Mouse (Mus musculus): ENCODE results near the gene Chst5. TPM values are rescaled to one million over a fixed set of nuclear protein-coding genes. Genes with fewer than 3 reads are reported as not detected.

The Chst5 gene
- polyA plus RNA-seq, 1 experiment from 2014 or later = 4.3 TPM

GRCm38 (mm10) chr8:111871278-111871677 lies 39.0 kb downstream of the Chst5 start:
- Histone ChIP-seq H3K9ac (ENCODE audit: low read length) (no peak overlapping the region), H3K36me3 (ENCODE audit: control insufficient read depth, insufficient read depth, low read length) (no peaks in the 10 kb centered on the region), H3K27me3 (ENCODE audit: control insufficient read depth, insufficient read depth, low read length) (no peaks in the 10 kb centered on the region), H3K4me1 (ENCODE audit: control insufficient read depth, insufficient read depth, low read length) (no peaks in the 10 kb centered on the region), H3K9me3 (ENCODE audit: control insufficient read depth, low read length) (no peaks in the 10 kb centered on the region), H3K4me3 (ENCODE audit: low read depth, low read length) (no peak overlapping the region), H3K27ac (ENCODE audit: low read depth, low read length) (no peak overlapping the region), H3K4me2 (ENCODE audit: low read depth) (no peak overlapping the region)
- ATAC-seq (ENCODE audit: insufficient read depth, low FRiP score, low TSS enrichment) = no peak
- WGBS = 91% methylated on average over 3 of the region's 3 CpGs
- no peak for DNase-seq (ENCODE audit: low spot score)

DNA sequence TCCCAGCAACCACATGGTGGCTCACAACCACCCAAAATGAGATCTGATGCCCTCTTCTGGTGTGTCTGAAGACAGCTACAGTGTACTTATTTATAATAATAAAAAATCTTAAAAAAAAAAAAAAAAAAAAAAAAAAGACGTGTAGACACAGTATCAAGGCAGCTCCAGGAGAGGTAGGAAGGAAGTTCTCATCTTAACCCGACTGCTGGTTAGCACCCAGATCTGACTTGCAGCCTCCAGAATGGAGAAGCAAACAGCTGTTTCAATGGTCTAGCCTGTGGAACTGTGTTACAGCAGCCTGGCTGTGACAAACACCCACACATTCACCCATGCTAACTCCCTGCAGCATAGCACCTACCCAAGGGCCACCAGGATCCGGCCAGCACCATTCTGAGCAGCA lies 39.9 kb downstream of the Chst5 start:
- H3K27ac ChIP-seq (ENCODE audit: low read depth, low read length) = no peak overlapping the region
- no peaks in the 10 kb centered on the region for H3K9me3 ChIP-seq (ENCODE audit: control insufficient read depth, low read length)
- no peak overlapping the region for H3K4me3 ChIP-seq (ENCODE audit: low read depth, low read length)
- no peak overlapping the region for H3K9ac ChIP-seq (ENCODE audit: low read length)
- 95% methylated on average over 3 of the region's 3 CpGs for WGBS
- no peaks in the 10 kb centered on the region for H3K4me1 ChIP-seq (ENCODE audit: control insufficient read depth, insufficient read depth, low read length)
- ATAC-seq (ENCODE audit: insufficient read depth, low FRiP score, low TSS enrichment) (no peak), DNase-seq (ENCODE audit: low spot score) (no peak)
- H3K4me2 ChIP-seq (ENCODE audit: low read depth) = no peak overlapping the region
- H3K36me3 ChIP-seq (ENCODE audit: control insufficient read depth, insufficient read depth, low read length) = no peaks in the 10 kb centered on the region
- H3K27me3 ChIP-seq (ENCODE audit: control insufficient read depth, insufficient read depth, low read length) = no peaks in the 10 kb centered on the region

GRCm38 (mm10) chr8:111868664-111869063 lies 41.6 kb downstream of the Chst5 start:
- no peaks in the 10 kb centered on the region for H3K27me3 ChIP-seq (ENCODE audit: control insufficient read depth, insufficient read depth, low read length)
- no peaks in the 10 kb centered on the region for H3K4me1 ChIP-seq (ENCODE audit: control insufficient read depth, insufficient read depth, low read length)
- H3K9ac ChIP-seq (ENCODE audit: low read length) = no peak overlapping the region
- DNase-seq (ENCODE audit: low spot score) (no peak), ATAC-seq (ENCODE audit: insufficient read depth, low FRiP score, low TSS enrichment) (no peak)
- no peak overlapping the region for H3K4me2 ChIP-seq (ENCODE audit: low read depth)
- WGBS = 41% methylated on average over 2 of the region's 2 CpGs
- no peak overlapping the region for H3K27ac ChIP-seq (ENCODE audit: low read depth, low read length)
- H3K4me3 ChIP-seq (ENCODE audit: low read depth, low read length) = no peak overlapping the region
- no peaks in the 10 kb centered on the region for H3K36me3 ChIP-seq (ENCODE audit: control insufficient read depth, insufficient read depth, low read length)
- H3K9me3 ChIP-seq (ENCODE audit: control insufficient read depth, low read length) = no peaks in the 10 kb centered on the region

DNA sequence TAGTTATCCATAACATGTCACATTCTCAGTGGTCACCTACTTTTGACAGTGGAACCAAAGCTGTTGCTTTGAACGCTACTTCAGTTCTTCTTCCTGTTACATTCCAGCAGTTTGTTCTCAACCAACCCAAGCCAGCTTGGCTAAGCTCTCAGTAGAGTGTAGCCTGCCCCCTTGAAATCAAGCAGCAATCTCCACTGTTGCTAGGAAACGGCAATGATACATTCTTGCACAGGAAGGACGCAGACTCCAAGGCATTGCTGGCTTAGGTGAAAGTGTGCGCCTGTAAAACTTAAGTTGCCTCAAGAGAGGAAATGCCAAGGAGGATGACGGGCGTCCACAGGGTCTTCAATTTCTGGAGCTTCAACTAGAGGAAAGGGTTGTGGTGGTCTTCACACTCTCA lies 44.4 kb downstream of the Chst5 start:
- Histone ChIP-seq H3K9ac (ENCODE audit: low read length) (no peak overlapping the region), H3K4me2 (ENCODE audit: low read depth) (no peak overlapping the region), H3K9me3 (ENCODE audit: control insufficient read depth, low read length) (no peaks in the 10 kb centered on the region), H3K27me3 (ENCODE audit: control insufficient read depth, insufficient read depth, low read length) (no peaks in the 10 kb centered on the region), H3K27ac (ENCODE audit: low read depth, low read length) (no peak overlapping the region), H3K4me1 (ENCODE audit: control insufficient read depth, insufficient read depth, low read length) (no peaks in the 10 kb centered on the region), H3K36me3 (ENCODE audit: control insufficient read depth, insufficient read depth, low read length) (no peaks in the 10 kb centered on the region), H3K4me3 (ENCODE audit: low read depth, low read length) (no peak overlapping the region)
- DNase-seq (ENCODE audit: low spot score) (no peak), ATAC-seq (ENCODE audit: insufficient read depth, low FRiP score, low TSS enrichment) (no peak)
- WGBS = 87% methylated on average over 6 of the region's 6 CpGs

- H3K27me3 ChIP-seq (ENCODE audit: control insufficient read depth, insufficient read depth, low read length) = no peaks in the 10 kb centered on the region
- 96% methylated on average over 8 of the region's 8 CpGs for WGBS
- H3K4me2 ChIP-seq (ENCODE audit: low read depth) = no peak overlapping the region
- no peak for ATAC-seq (ENCODE audit: insufficient read depth, low FRiP score, low TSS enrichment)
- no peak overlapping the region for H3K4me3 ChIP-seq (ENCODE audit: low read depth, low read length)
- H3K27ac ChIP-seq (ENCODE audit: low read depth, low read length) = no peak overlapping the region
- H3K9ac ChIP-seq (ENCODE audit: low read length) = no peak overlapping the region
- DNase-seq (ENCODE audit: low spot score) = no peak
- no peaks in the 10 kb centered on the region for H3K9me3 ChIP-seq (ENCODE audit: control insufficient read depth, low read length)
- no peaks in the 10 kb centered on the region for H3K4me1 ChIP-seq (ENCODE audit: control insufficient read depth, insufficient read depth, low read length)
- H3K36me3 ChIP-seq (ENCODE audit: control insufficient read depth, insufficient read depth, low read length) = no peaks in the 10 kb centered on the region
These were observed 45.0 kb downstream of the Chst5 start for GRCm38 (mm10) chr8:111865130-111865852.

- no peak overlapping the region for H3K9ac ChIP-seq (ENCODE audit: low read length)
- H3K27ac ChIP-seq (ENCODE audit: low read depth, low read length) = no peak overlapping the region
- H3K36me3 ChIP-seq (ENCODE audit: control insufficient read depth, insufficient read depth, low read length) = no peaks in the 10 kb centered on the region
- H3K9me3 ChIP-seq (ENCODE audit: control insufficient read depth, low read length) = no peaks in the 10 kb centered on the region
- H3K27me3 ChIP-seq (ENCODE audit: control insufficient read depth, insufficient read depth, low read length) = no peaks in the 10 kb centered on the region
- no peak overlapping the region for H3K4me2 ChIP-seq (ENCODE audit: low read depth)
- WGBS = 95% methylated on average over 8 of the region's 8 CpGs
- DNase-seq (ENCODE audit: low spot score) (no peak), ATAC-seq (ENCODE audit: insufficient read depth, low FRiP score, low TSS enrichment) (no peak)
- no peak overlapping the region for H3K4me3 ChIP-seq (ENCODE audit: low read depth, low read length)
- no peaks in the 10 kb centered on the region for H3K4me1 ChIP-seq (ENCODE audit: control insufficient read depth, insufficient read depth, low read length)
These were observed 45.6 kb downstream of the Chst5 start for GRCm38 (mm10) chr8:111864648-111865047.

- DNase-seq (ENCODE audit: low spot score) = no peak
- no peaks in the 10 kb centered on the region for H3K27me3 ChIP-seq (ENCODE audit: control insufficient read depth, insufficient read depth, low read length)
- H3K4me3 ChIP-seq (ENCODE audit: low read depth, low read length) = no peak overlapping the region
- no peak overlapping the region for H3K27ac ChIP-seq (ENCODE audit: low read depth, low read length)
- 83% methylated on average over 4 of the region's 4 CpGs for WGBS
- no peaks in the 10 kb centered on the region for H3K9me3 ChIP-seq (ENCODE audit: control insufficient read depth, low read length)
- H3K36me3 ChIP-seq (ENCODE audit: control insufficient read depth, insufficient read depth, low read length) = no peaks in the 10 kb centered on the region
- H3K9ac ChIP-seq (ENCODE audit: low read length) = no peak overlapping the region
- ATAC-seq (ENCODE audit: insufficient read depth, low FRiP score, low TSS enrichment) = no peak
- H3K4me2 ChIP-seq (ENCODE audit: low read depth) = no peak overlapping the region
- no peaks in the 10 kb centered on the region for H3K4me1 ChIP-seq (ENCODE audit: control insufficient read depth, insufficient read depth, low read length)
These were observed 47.0 kb downstream of the Chst5 start for GRCm38 (mm10) chr8:111863280-111863679.

DNA sequence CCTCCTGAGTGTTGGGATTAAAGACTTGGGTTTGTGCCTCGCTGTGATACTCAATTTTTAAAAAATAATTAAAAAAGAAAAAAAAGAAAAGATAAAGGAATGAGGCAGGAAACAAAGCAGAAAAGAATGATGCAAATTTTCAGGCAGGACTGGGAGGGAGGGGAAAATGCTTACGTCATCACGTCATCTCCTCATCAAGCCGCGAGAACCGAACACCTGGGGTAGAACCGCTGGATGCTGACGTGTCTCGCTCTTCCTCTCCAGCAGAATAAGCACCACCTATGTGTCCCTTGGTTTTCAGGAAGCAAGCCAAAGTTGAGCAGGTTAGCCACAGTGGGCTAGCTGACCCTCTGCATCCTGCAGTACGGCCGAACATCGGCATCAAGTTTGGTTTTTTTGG lies 54.3 kb downstream of the Chst5 start:
- ATAC-seq (ENCODE audit: insufficient read depth, low FRiP score, low TSS enrichment) = no peak
- 86% methylated on average over 12 of the region's 12 CpGs for WGBS
- Histone ChIP-seq H3K4me2 (ENCODE audit: low read depth) (no peak overlapping the region), H3K27me3 (ENCODE audit: control insufficient read depth, insufficient read depth, low read length) (no peaks in the 10 kb centered on the region), H3K4me3 (ENCODE audit: low read depth, low read length) (no peak overlapping the region), H3K9ac (ENCODE audit: low read length) (no peak overlapping the region), H3K27ac (ENCODE audit: low read depth, low read length) (no peak overlapping the region), H3K4me1 (ENCODE audit: control insufficient read depth, insufficient read depth, low read length) (no peaks in the 10 kb centered on the region), H3K36me3 (ENCODE audit: control insufficient read depth, insufficient read depth, low read length) (no peaks in the 10 kb centered on the region), H3K9me3 (ENCODE audit: control insufficient read depth, low read length) (no peaks in the 10 kb centered on the region)
- no peak for DNase-seq (ENCODE audit: low spot score)

GRCm38 (mm10) chr8:111853861-111854501 lies 56.3 kb downstream of the Chst5 start, which contains the start of gene Cfdp1:
Gene Cfdp1, minus strand, starts transcription at chr8:111854291.
- Histone ChIP-seq H3K27ac (ENCODE audit: low read depth, low read length) (no peak within 1 kb of the TSS), H3K27me3 (ENCODE audit: control insufficient read depth, insufficient read depth, low read length) (no peaks in the 10 kb centered on the region), H3K4me2 (ENCODE audit: low read depth) (peak within 1 kb of the TSS; percentile 89), H3K9ac (ENCODE audit: low read length) (peak within 1 kb of the TSS; percentile 73), H3K9me3 (ENCODE audit: control insufficient read depth, low read length) (no peaks in the 10 kb centered on the region), H3K4me3 (ENCODE audit: low read depth, low read length) (peak within 1 kb of the TSS; percentile 95), H3K4me1 (ENCODE audit: control insufficient read depth, insufficient read depth, low read length) (no peaks in the 10 kb centered on the region), H3K36me3 (ENCODE audit: control insufficient read depth, insufficient read depth, low read length) (no peaks in the 10 kb centered on the region)
- peak; percentile 94 for DNase-seq (ENCODE audit: low spot score)
- peak; percentile 100 for ATAC-seq (ENCODE audit: insufficient read depth, low FRiP score, low TSS enrichment)
- under 1% methylated on average over 53 of the region's 53 CpGs for WGBS

All from neural tube, embryonic 11.5 days (tissue).